ENCODE assay signal across 9 mouse cellular contexts in the genomic region with DNA sequence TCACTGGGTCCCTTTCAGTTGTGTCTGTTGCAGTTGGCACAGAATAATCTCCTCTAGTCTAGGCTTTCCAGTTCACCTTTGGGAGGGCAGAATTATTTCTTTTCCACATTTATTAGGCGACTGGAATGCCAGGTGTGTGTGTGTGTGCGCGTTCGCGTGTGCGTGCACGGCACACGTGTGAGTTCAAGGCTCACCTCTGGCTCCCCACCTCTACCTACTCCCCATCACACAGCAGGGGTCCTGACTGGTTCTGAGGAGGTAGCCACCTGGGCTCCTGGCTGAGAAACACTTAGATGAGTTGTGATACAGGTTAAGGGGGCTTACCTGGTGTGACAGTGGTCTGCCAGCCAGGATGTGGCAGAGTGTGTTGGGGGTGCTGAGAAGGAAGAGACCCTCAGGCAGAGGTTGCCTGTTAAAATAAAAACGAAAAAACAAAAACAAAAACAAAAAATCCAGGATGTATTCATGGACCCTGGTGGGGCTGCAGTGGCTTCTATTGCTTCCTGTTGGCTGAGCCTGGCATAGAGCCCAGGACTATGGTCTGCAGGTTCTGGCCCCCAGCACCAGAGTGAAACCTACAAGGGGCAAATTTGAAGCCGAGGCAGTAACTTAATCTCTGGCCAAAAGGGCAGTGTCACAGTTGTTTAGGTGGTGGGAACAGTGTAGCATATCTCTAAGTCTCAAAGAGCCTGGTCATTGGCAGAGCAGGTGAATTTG. TPM values are rescaled to one million over a fixed set of nuclear protein-coding genes. Genes with fewer than 3 reads are reported as not detected.
DNase-seq lines count a peak whose midpoint lies in the region; ATAC-seq and TF ChIP-seq lines count a peak whose summit lies in the region.
"Had no signal": no experiment of that assay in that cellular context is flagged by ENCODE, and none has a peak within 500 bp of the region (broad histone marks: within the 10 kb centered on the region; RNA-seq: fewer than 3 reads in every experiment).

No protein-coding gene starts in this region.

- no peak overlapping the region for H3K9ac ChIP-seq in heart, embryonic 14.5 days (ENCODE audit: low read length)
- H3K9ac ChIP-seq in heart, adult 2 months (ENCODE audit: low read depth, low read length): no peak overlapping the region
- H3K9ac ChIP-seq in forebrain, embryonic 11.5 days (ENCODE audit: low read length): no peak overlapping the region
- 0 out of 2 replicates have a peak overlapping the region, but pooled peaks have one; percentile 48 for H3K9ac ChIP-seq in limb, embryonic 14.5 days (ENCODE audit: low read depth, low read length, severe bottlenecking)

- no peak for TF ChIP-seq EP300 in heart, adult 2 months (IDR thresholded peaks at IDR 0.05; ENCODE audit: insufficient read depth, low read depth, low read length)

- intact Hi-C loops in heart, adult 2 months (cut with DNase I): no loop called here

- no peak for TF ChIP-seq POLR2A in heart, adult 2 months (IDR thresholded peaks at IDR 0.05; ENCODE audit: insufficient read depth, low read depth, low read length)
- no peak for TF ChIP-seq POLR2A in cerebellum, adult 2 months (IDR thresholded peaks at IDR 0.05; ENCODE audit: borderline replicate concordance, insufficient read depth, low read length)
- TF ChIP-seq POLR2A in limb, embryonic 14.5 days (IDR thresholded peaks at IDR 0.05; ENCODE audit: borderline replicate concordance, extremely low read depth, insufficient read depth, insufficient read length): no peak

- no peaks in the 10 kb centered on the region for H3K4me1 ChIP-seq in heart, embryonic 14.5 days (ENCODE audit: control insufficient read depth in 2 of 2, insufficient read depth in 2 of 2, low read length in 2 of 2)
- H3K4me1 ChIP-seq in heart, adult 2 months (ENCODE audit: control insufficient read depth, insufficient read depth, low read length): peaks cover 3% of the 10 kb centered on the region
- peaks cover 33% of the 10 kb centered on the region for H3K4me1 ChIP-seq in cerebellum, adult 2 months (ENCODE audit: control insufficient read depth, insufficient read depth, low read length)
- H3K4me1 ChIP-seq in forebrain, embryonic 11.5 days (replicated peaks; ENCODE audit: control insufficient read depth, insufficient read depth, low read length): peaks cover 8% of the 10 kb centered on the region; the same call in 1 of the 2 replicates
- 0 out of 2 replicates have a peak, but pooled peaks cover 3% of the 10 kb centered on the region for H3K4me1 ChIP-seq in limb, embryonic 14.5 days (ENCODE audit: control insufficient read depth, insufficient read depth, low read length)

- no peaks in the 10 kb centered on the region for H3K9me3 ChIP-seq in heart, embryonic 14.5 days (ENCODE audit: control insufficient read depth, low read length)
- no peaks in the 10 kb centered on the region for H3K9me3 ChIP-seq in forebrain, embryonic 11.5 days (ENCODE audit: control insufficient read depth, low read length)
- H3K9me3 ChIP-seq in limb, embryonic 14.5 days (ENCODE audit: control insufficient read depth, low read length): no peaks in the 10 kb centered on the region

- H3K4me2 ChIP-seq in heart, embryonic 14.5 days (ENCODE audit: low read length): peak overlapping the region; percentile 90
- peak overlapping the region; percentile 94; the same call in 1 of the 2 replicates for H3K4me2 ChIP-seq in forebrain, embryonic 11.5 days (ENCODE audit: low read depth, low read length, severe bottlenecking)
- peak overlapping the region; percentile 91; the same call in 1 of the 2 replicates for H3K4me2 ChIP-seq in limb, embryonic 14.5 days (replicated peaks; ENCODE audit: low read depth, low read length, severe bottlenecking)

- WGBS in heart, embryonic 14.5 days: 82% methylated on average over 10 of the region's 10 CpGs
- 79% methylated on average over 10 of the region's 10 CpGs for WGBS in heart, adult 2 months
- WGBS in cerebellum, adult 2 months: 59% methylated on average over 10 of the region's 10 CpGs
- 86% methylated on average over 10 of the region's 10 CpGs for WGBS in forebrain, embryonic 11.5 days
- WGBS in limb, embryonic 14.5 days: 84% methylated on average over 10 of the region's 10 CpGs

- peaks cover 16% of the 10 kb centered on the region; the same call in 1 of the 2 replicates for H3K36me3 ChIP-seq in heart, embryonic 14.5 days (ENCODE audit: control insufficient read depth, insufficient read depth, low read length)
- H3K36me3 ChIP-seq in heart, adult 2 months (ENCODE audit: control insufficient read depth, insufficient read depth, low read length): peaks cover 18% of the 10 kb centered on the region
- no peaks in the 10 kb centered on the region for H3K36me3 ChIP-seq in forebrain, embryonic 11.5 days (ENCODE audit: control insufficient read depth, insufficient read depth, low read length)
- peaks cover 5% of the 10 kb centered on the region; the same call in 1 of the 2 replicates for H3K36me3 ChIP-seq in limb, embryonic 14.5 days (ENCODE audit: control insufficient read depth, insufficient read depth, low read length)

- H3K79me2 ChIP-seq in heart, adult 2 months (replicated peaks; ENCODE audit: control insufficient read depth, insufficient read depth, low read length): no peaks in the 10 kb centered on the region

- no peak for DNase-seq in heart, adult 2 months
- peak; percentile 58 to 59 for DNase-seq in cerebellum, adult 2 months
- no peak for DNase-seq in forebrain, embryonic 11.5 days (ENCODE audit: low spot score)
- DNase-seq in limb, embryonic 14.5 days (ENCODE audit: low spot score): no peak
- no peak for DNase-seq in layer of hippocampus, adult 9-11 months
- no peak for DNase-seq in natural killer cell, adult 2 months (ENCODE audit: low spot score in 2 of 2)

- no peak overlapping the region for H3K27ac ChIP-seq in heart, embryonic 14.5 days (replicated peaks in 1 of 2; ENCODE audit: control insufficient read depth in 1 of 2, insufficient read depth in 1 of 2, low read depth in 2 of 2, low read length in 2 of 2)
- no peak overlapping the region for H3K27ac ChIP-seq in heart, adult 2 months
- H3K27ac ChIP-seq in cerebellum, adult 2 months (ENCODE audit: insufficient read depth, low read length): peak overlapping the region; percentile 99
- H3K27ac ChIP-seq in forebrain, embryonic 11.5 days (ENCODE audit: low read depth, low read length): no peak overlapping the region
- H3K27ac ChIP-seq in limb, embryonic 14.5 days (replicated peaks; ENCODE audit: low read depth, low read length): no peak overlapping the region
- H3K27ac ChIP-seq: macrophage had no signal

- ATAC-seq in heart, embryonic 14.5 days (ENCODE audit: insufficient number of reproducible peaks, insufficient read depth, low FRiP score, low read depth): no peak
- ATAC-seq in forebrain, embryonic 11.5 days (replicated peaks; ENCODE audit: low FRiP score): no peak
- ATAC-seq in limb, embryonic 14.5 days (ENCODE audit: low FRiP score, low read depth): no peak
- ATAC-seq in inflammation-experienced regulatory T-cells, adult 6 months: no peak

- no peak for TF ChIP-seq CTCF in heart, adult 2 months (IDR thresholded peaks at IDR 0.05)
- no peak for TF ChIP-seq CTCF in cerebellum, adult 2 months (IDR thresholded peaks at IDR 0.05; ENCODE audit: borderline replicate concordance, insufficient read depth, low read depth, low read length)

- peaks cover 39% of the 10 kb centered on the region for H3K27me3 ChIP-seq in heart, embryonic 14.5 days (ENCODE audit: control insufficient read depth, insufficient read depth, low read length)
- H3K27me3 ChIP-seq in heart, adult 2 months (ENCODE audit: control insufficient read depth, insufficient read depth, low read length): no peaks in the 10 kb centered on the region; the same call in 1 of the 2 replicates
- no peaks in the 10 kb centered on the region for H3K27me3 ChIP-seq in cerebellum, adult 2 months (ENCODE audit: control insufficient read depth, insufficient read depth, low read length)
- peaks cover 20% of the 10 kb centered on the region for H3K27me3 ChIP-seq in forebrain, embryonic 11.5 days (ENCODE audit: control insufficient read depth, insufficient read depth, low read length)
- no peaks in the 10 kb centered on the region for H3K27me3 ChIP-seq in limb, embryonic 14.5 days (ENCODE audit: control insufficient read depth, insufficient read depth, low read length)

- H3K4me3 ChIP-seq in heart, embryonic 14.5 days (ENCODE audit: control insufficient read depth in 1 of 2, insufficient read depth in 1 of 2, low read depth in 1 of 2, low read length in 2 of 2): no peak overlapping the region
- no peak overlapping the region for H3K4me3 ChIP-seq in heart, adult 2 months
- H3K4me3 ChIP-seq in cerebellum, adult 2 months (replicated peaks; ENCODE audit: insufficient read depth, low read depth, low read length): peak overlapping the region; percentile 73
- H3K4me3 ChIP-seq in forebrain, embryonic 11.5 days (ENCODE audit: low read depth, low read length): no peak overlapping the region
- H3K4me3 ChIP-seq in limb, embryonic 14.5 days (replicated peaks; ENCODE audit: low read length): peak overlapping the region; percentile 46; the same call in 1 of the 2 replicates

RNA-seq across cellular contexts. Expression of gene Shank3, which starts 23.3 kb away (rescaled TPM):
- 2.2 and 2.4 TPM in 2 replicates for polyA plus RNA-seq in heart, embryonic 14.5 days (2014; fragmentation: Nextera tagmentation; extraction: Ambion mirVana)
- total RNA-seq in heart, adult 2 months (2021): 10 to 100 TPM; 44.3 to 52.2 TPM
- 29.6 and 31.0 TPM in 2 replicates for polyA plus RNA-seq in heart, adult 2 months (2012; rRNA removed)
- 84.7 and 97.2 TPM in 2 replicates for polyA plus RNA-seq in cerebellum, adult 2 months (2012; rRNA removed)
- 3.8 and 4.9 TPM in 2 replicates for polyA plus RNA-seq in forebrain, embryonic 11.5 days (2014; fragmentation: Nextera tagmentation; extraction: Ambion mirVana)
- polyA plus RNA-seq in limb, embryonic 14.5 days (2012; rRNA removed): 18.4 and 25.1 TPM in 2 replicates
- polyA plus RNA-seq in limb, embryonic 14.5 days (2014; fragmentation: Nextera tagmentation; extraction: Ambion mirVana): 2.4 and 2.7 TPM in 2 replicates
- polyA plus RNA-seq in inflammation-experienced regulatory T-cells, adult 6 months (2017; shearing (Covaris generic)): not detected
- polyA plus RNA-seq: macrophage had no signal

RNA-seq across cellular contexts. Expression of gene Acr, which starts 45.4 kb away (rescaled TPM):
- polyA plus RNA-seq in heart, embryonic 14.5 days (2014; fragmentation: Nextera tagmentation; extraction: Ambion mirVana): 0.39 and 0.49 TPM in 2 replicates
- under 1 TPM in 1 of 2 experiments, not detected in 1; 0.57 TPM for total RNA-seq in heart, adult 2 months (2021)
- 1.4 and 1.6 TPM in 2 replicates for polyA plus RNA-seq in heart, adult 2 months (2012; rRNA removed)
- 2.4 and 2.6 TPM in 2 replicates for polyA plus RNA-seq in cerebellum, adult 2 months (2012; rRNA removed)
- polyA plus RNA-seq in forebrain, embryonic 11.5 days (2014; fragmentation: Nextera tagmentation; extraction: Ambion mirVana): 0.65 and 0.84 TPM in 2 replicates
- polyA plus RNA-seq in limb, embryonic 14.5 days (2012; rRNA removed): 1.4 and 2.5 TPM in 2 replicates
- polyA plus RNA-seq in limb, embryonic 14.5 days (2014; fragmentation: Nextera tagmentation; extraction: Ambion mirVana): 0.21 and 0.61 TPM in 2 replicates
- not detected for polyA plus RNA-seq in inflammation-experienced regulatory T-cells, adult 6 months (2017; shearing (Covaris generic))
- polyA plus RNA-seq: macrophage had no signal

RNA-seq across cellular contexts. Expression of gene Arsa, which starts 45.5 kb away (rescaled TPM):
- polyA plus RNA-seq in heart, embryonic 14.5 days (2014; fragmentation: Nextera tagmentation; extraction: Ambion mirVana): 12.5 and 14.1 TPM in 2 replicates
- 10 to 100 TPM; 11.1 to 13.5 TPM for total RNA-seq in heart, adult 2 months (2021)
- polyA plus RNA-seq in heart, adult 2 months (2012; rRNA removed): 19.5 and 22.1 TPM in 2 replicates
- polyA plus RNA-seq in cerebellum, adult 2 months (2012; rRNA removed): 39.2 and 40.9 TPM in 2 replicates
- 9.9 and 10.6 TPM in 2 replicates for polyA plus RNA-seq in forebrain, embryonic 11.5 days (2014; fragmentation: Nextera tagmentation; extraction: Ambion mirVana)
- polyA plus RNA-seq in limb, embryonic 14.5 days (2012; rRNA removed): 30.7 and 38.5 TPM in 2 replicates
- polyA plus RNA-seq in limb, embryonic 14.5 days (2014; fragmentation: Nextera tagmentation; extraction: Ambion mirVana): 18.3 and 21.7 TPM in 2 replicates
- polyA plus RNA-seq in inflammation-experienced regulatory T-cells, adult 6 months (2017; shearing (Covaris generic)): 10 to 100 TPM in 1 of 3 experiments, 1 to 10 TPM in 2; 4.9 to 12.1 (median 6.8) TPM

Comparison
In these comparisons a context has a peak if more than half of its experiments do, and no peak if none do; other contexts are left out.
1. H3K4me3 ChIP-seq: peak in cerebellum, adult 2 months (single experiment) and limb, embryonic 14.5 days (single experiment); none in heart, embryonic 14.5 days (0 of 2), heart, adult 2 months (single experiment) and forebrain, embryonic 11.5 days (single experiment).
2. DNase-seq: peak in cerebellum, adult 2 months (2 of 2); none in heart, adult 2 months (0 of 2), forebrain, embryonic 11.5 days (single experiment), limb, embryonic 14.5 days (single experiment), layer of hippocampus, adult 9-11 months (single experiment) and natural killer cell, adult 2 months (0 of 2).
3. Peak in every context shown above with its lines, with median percentiles within 50 percentile points of each other: H3K4me2 ChIP-seq.